Mouse (Mus musculus) G1E (cell line): Measurements from ENCODE around the gene Zbtb42.

Source experiments
- CTCF ChIP-seq: IDR thresholded peaks from 2 replicates; pipeline ENCODE4 v1.5.1; 2012; ENCODE audit warnings: low read depth, low read length, inconsistent platforms, mixed read lengths
- GATA1 ChIP-seq: IDR thresholded peaks from 2 replicates; pipeline ENCODE4 v1.6.1; 2012; ENCODE audit warnings: borderline replicate concordance, low read length, inconsistent platforms, mixed read lengths
- POLR2AphosphoS5 ChIP-seq: IDR thresholded peaks from 2 replicates; pipeline ENCODE4 v1.6.1; 2012; ENCODE audit warnings: low read depth, low read length, inconsistent platforms; ENCODE audit not compliant: insufficient replicate concordance

- TF ChIP-seq GATA1 (no peak), CTCF (no peak), POLR2AphosphoS5 (no peak)
These were observed 10.9 kb upstream of the Zbtb42 start for GRCm38 (mm10) chr12:112667619-112668297.
